ENCODE assay signal across 19 mouse cellular contexts in the genomic region with DNA sequence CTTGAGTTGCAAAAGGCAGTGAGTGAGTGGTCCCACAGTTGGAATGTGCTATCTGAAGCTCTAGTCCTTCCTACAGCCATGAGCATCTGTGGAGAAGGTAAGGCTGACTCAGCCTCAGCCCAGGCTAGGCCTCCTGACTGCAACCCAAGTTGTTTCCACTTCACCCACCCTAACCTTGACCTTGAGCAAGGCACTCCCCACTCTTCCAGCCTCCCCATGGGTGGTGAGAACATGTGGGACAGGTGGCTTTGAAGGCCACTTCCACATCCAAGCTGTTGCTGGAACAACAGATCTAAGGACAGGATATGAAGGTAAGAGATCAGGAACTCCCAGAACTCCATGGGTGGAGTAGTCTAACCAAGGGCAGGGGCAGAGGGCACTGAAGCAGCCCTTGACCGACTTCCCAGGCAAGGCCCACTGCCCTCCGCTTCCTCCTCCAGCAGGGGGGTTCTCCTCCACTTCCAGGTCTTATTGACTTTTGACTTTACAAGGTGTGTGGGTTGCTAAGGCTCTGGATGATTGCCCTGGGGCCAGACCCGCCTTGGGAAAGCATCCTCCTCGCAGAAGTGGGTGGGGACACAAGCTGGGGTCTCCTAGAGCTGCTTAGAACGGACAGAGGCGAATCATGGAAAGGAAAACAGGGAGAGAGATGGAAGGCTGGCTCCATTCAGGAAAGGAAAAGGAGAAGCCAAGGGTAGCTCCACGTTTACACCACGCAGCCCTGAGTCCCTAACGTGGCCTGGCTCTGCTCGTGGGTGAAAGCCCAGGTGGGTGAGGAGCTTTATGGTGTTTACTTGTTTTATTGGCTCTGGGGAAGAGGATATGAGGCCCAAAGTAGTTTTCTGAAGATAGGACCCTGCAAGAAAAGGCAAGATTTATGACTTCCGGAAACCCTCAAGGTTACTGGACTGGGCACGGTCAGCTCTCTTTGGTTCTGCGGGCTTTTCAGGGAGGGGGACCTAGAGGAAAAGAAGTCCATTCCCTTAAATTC.
DNase-seq lines count a peak whose midpoint lies in the region; ATAC-seq lines count a peak whose summit lies in the region.
"Had no signal": no experiment of that assay in that cellular context is flagged by ENCODE, and none has a peak within 500 bp of the region (broad histone marks: within the 10 kb centered on the region; RNA-seq: fewer than 3 reads in every experiment).

No protein-coding gene starts in this region.

- no peak overlapping the region for H3K4me3 ChIP-seq in kidney, embryonic 14.5 days (ENCODE audit: low read length)
- H3K4me3 ChIP-seq: heart, embryonic 15.5 days; lung, embryonic 15.5 days; midbrain, embryonic 10.5 days; stomach, embryonic 15.5 days had no signal

- no peak overlapping the region for H3K4me2 ChIP-seq in kidney, embryonic 14.5 days (replicated peaks; ENCODE audit: low read depth, low read length)
- H3K4me2 ChIP-seq: heart, embryonic 15.5 days; lung, embryonic 15.5 days; stomach, embryonic 15.5 days had no signal

- 30% methylated on average over 13 of the region's 13 CpGs for WGBS in kidney, embryonic 14.5 days
- 19% methylated on average over 13 of the region's 13 CpGs for WGBS in large intestine, adult 2 months

- peak; percentile 26 for ATAC-seq in kidney, embryonic 14.5 days (ENCODE audit: low FRiP score, low TSS enrichment)
- ATAC-seq: Patski had no signal

- H3K9me3 ChIP-seq in kidney, embryonic 14.5 days (ENCODE audit: control insufficient read depth, low read length) = no peaks in the 10 kb centered on the region
- H3K9me3 ChIP-seq: heart, embryonic 15.5 days; lung, embryonic 15.5 days; midbrain, embryonic 10.5 days; stomach, embryonic 15.5 days had no signal

- H3K27me3 ChIP-seq in kidney, embryonic 14.5 days (ENCODE audit: control insufficient read depth, insufficient read depth, low read length) = no peaks in the 10 kb centered on the region
- H3K27me3 ChIP-seq: Patski had no signal

- H3K4me1 ChIP-seq in kidney, embryonic 14.5 days (ENCODE audit: control insufficient read depth, insufficient read depth, low read length) = peaks cover 34% of the 10 kb centered on the region
- H3K4me1 ChIP-seq: heart, embryonic 15.5 days; stomach, embryonic 15.5 days had no signal

- H3K9ac ChIP-seq in kidney, embryonic 14.5 days (ENCODE audit: low read depth, low read length) = no peak overlapping the region
- H3K9ac ChIP-seq: heart, embryonic 15.5 days; liver, embryonic 14.5 days; lung, embryonic 15.5 days; stomach, embryonic 15.5 days had no signal

- DNase-seq in kidney, postnatal 10 days = no peak
- DNase-seq in ES-CJ7 (ENCODE audit: low read depth, low spot score) (peak; percentile 23), R1 (ENCODE audit: low read depth, low spot score) (peak; percentile 11)
- DNase-seq in large intestine, adult 2 months (ENCODE audit: low read depth, low spot score) = peak; percentile 85
- DNase-seq in right cerebral cortex, postnatal 10 days (ENCODE audit: low spot score in 2 of 2) = no peak
- no peak for DNase-seq in urinary bladder, adult 18-20 months (ENCODE audit: low spot score in 2 of 2)
- DNase-seq: adrenal gland, postnatal 25 days; cerebellum, adult 11 months; cerebellum, postnatal 10 days; gastrocnemius, postnatal 10 days; heart, adult 18-20 months had no signal

- H3K36me3 ChIP-seq in kidney, embryonic 14.5 days (ENCODE audit: control insufficient read depth, insufficient read depth, low read length) = no peaks in the 10 kb centered on the region
- H3K36me3 ChIP-seq: heart, embryonic 15.5 days; lung, embryonic 15.5 days; midbrain, embryonic 10.5 days; stomach, embryonic 15.5 days had no signal

- no peak overlapping the region for H3K27ac ChIP-seq in kidney, embryonic 14.5 days (ENCODE audit: low read depth, low read length)
- H3K27ac ChIP-seq: heart, embryonic 15.5 days; liver, embryonic 14.5 days; macrophage; midbrain, embryonic 10.5 days; stomach, embryonic 15.5 days had no signal

Comparison
In these comparisons a context has a peak if more than half of its experiments do, and no peak if none do; other contexts are left out.
1. DNase-seq: peak in ES-CJ7 (single experiment), R1 (single experiment) and large intestine, adult 2 months (single experiment); none in kidney, postnatal 10 days (single experiment), right cerebral cortex, postnatal 10 days (0 of 2) and urinary bladder, adult 18-20 months (0 of 2).